Mouse (Mus musculus) yolk sac, embryonic 10.5 days (tissue): ENCODE measurements at regions not wholly inside any gene's neighbourhood (a gene's known extent, or its start where the extent isn't known, plus 50 kb on each side); places are given as distances from the start of the nearest gene placed in this dataset.

Experiments
- DNase-seq: peaks from one replicate; pipeline ENCODE4 v3.0.0-alpha.2; 2017; ENCODE audit warnings: low spot score

DNA sequence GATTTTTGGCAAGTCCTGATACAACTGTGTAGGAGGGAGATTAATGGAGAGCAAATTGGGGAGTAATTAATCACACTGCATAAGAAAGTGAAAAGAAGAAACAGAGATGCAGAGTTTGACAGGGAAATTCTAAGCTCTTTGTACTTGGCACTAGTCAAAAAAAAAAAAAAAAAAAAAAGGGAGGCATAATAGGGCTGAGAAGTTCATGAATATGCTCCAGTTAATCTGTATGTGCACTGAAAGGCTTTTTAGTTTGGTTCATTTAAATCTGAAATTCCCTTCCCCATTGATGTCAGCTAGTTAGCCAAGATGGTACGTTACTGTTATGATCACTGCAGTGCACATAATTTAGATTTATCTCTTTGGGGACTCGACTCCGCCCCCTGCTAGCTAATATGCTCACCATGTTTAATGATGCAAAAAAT, 470.8 kb upstream of the Map3k7 start:
- DNase-seq, result no peak

DNA sequence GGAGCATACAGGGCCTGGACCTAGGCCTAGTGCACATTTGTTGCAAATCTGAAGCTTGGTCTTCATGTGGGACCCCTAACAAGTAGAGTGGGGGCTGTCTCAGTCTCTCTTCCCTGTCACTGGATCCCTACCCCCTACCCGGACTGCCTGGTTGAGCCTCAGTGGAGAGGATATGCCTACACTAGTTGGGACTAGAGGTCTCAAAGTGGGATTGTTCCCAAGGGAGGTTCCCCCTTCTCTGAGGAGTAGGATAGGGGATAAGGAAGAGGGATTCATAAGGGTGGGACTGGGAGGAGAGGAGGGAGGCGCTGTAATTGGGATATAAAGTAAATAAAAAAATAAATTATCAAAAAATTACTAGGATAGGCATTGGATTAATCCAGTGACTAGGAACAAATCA, 464.0 kb upstream of the Map3k7 start:
- no peak for DNase-seq

DNA sequence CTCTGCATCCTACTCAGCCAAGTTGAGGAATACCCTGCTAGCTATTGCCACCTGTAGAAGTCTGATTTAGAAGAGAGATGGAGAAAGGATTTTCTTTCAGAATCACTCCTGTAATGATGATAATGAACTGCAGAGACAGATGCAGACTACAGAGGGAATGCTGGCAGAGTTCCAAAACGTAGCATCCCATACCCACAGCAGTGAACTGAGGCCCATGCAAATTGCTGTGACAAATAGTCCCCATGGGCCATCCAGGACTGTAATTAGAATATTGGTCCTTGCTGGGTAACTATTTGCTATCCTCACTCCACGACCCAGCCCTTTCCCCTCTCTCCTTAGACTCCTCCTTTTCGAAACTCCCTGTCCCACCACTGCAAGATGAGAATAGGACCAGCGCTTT, 463.5 kb upstream of the Map3k7 start:
- no peak for DNase-seq

DNA sequence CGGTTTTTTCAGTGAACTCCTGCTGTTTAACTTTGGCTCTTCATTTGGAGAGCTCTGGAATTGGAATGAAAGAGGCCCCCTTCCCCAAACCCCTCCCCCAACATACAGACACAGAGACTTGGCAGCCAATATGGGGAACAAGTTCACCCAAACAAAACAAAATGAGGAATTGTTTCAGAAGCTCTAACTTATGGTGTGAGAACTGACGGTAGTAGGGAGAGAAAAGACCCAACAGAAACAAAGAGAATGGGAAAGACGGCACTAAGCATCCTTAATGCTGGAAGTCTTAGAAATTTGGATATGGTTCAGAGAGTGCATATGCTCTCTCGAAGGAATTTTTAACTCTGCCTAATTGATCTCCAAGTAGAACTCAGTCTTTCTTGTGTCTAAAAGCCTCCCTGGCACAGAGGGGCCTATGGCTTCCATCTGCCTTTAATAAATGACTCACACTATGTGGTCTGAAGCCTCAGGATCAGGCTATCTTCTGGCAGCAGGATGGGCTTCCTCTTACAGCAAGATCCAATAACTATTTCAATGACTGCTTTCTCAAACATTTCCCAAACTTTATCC, 438.2 kb upstream of the Map3k7 start:
- no peak for DNase-seq

DNA sequence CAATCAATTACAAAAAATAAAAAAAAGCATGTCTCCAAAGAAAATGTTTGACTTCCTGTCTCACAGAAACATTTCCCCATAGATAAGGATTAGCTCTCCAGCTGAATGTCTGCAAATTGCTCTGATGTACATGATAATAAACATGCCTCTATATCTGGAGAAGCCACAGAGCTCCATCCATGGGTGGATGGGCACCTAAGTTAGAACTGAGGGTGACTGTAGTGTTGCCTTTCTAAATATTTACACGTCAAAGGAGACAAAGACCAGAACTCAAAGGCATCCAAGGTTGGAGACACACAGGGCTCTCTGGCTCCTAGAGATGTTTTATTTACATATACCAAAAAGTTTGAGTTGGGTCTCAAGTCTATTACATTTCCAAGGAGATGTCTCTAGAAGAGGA, 427.1 kb upstream of the Map3k7 start:
- DNase-seq, result peak; percentile 50

DNA sequence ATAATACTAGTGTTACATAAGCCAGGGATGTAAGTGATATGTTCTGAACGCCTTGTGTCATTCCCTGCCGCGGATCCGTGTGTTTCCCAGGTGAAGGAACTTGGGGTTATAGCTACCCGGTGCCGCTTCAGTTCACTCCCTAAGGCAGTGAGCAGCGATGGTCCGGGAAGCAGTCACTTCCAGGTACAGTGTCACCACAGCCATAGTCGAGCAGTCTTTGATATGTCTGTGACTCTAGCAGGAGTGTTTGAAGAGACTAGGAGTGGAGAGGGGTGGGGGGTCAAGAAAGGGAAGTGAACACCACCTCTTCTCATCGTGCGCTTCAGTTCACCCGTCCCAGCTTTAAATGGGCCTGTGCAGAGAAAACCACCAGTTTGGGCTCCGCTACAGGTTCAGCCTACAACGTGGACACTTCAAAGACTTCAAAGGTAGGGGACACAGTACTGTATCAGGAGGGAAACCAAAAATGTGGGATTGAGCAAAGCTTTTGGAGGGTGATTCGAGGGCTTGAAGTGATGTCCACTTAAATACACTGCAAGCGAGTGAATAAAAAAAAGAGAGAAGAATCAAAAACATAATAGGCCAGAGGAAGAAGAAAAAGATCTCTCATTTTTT, 410.0 kb upstream of the Map3k7 start:
- DNase-seq, result no peak

DNA sequence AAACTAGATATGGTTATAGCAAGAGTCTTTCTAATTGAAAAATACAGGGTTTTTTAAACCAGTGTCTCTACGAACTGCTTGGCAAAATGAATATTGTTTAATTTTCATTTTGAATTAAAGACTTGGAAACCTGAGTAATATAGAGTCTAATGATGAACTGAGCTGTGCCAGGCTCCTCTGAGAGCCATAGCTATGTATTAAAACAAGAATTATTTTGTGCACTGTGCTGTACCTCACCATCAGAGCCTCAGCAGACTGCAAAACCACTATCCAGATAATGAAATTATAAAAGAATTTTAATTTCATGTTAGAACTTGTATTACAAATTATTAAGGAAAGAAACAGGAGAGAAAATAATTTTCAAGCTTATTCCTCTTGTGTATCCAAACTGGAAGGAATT, 408.8 kb upstream of the Map3k7 start:
- DNase-seq, result no peak

DNA sequence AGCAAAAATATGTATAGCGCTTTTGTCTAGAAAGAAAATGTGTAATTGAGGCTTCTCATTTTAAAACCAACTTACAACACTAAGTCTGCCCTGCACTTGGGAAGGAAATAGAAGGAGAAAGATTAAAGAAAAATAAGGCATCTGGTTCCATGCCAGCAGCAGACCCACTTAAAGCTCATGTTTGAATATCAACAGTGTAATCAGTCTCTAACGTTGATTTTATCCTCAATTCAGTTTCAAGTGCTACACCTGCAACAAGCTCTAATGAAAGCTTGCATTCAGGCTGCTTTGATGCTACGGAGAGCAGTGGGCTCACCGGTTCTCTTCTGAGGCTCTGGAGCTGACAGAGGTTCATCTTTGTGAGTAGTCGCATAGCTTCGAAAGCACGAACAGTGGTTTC, 406.6 kb upstream of the Map3k7 start:
- no peak for DNase-seq

DNA sequence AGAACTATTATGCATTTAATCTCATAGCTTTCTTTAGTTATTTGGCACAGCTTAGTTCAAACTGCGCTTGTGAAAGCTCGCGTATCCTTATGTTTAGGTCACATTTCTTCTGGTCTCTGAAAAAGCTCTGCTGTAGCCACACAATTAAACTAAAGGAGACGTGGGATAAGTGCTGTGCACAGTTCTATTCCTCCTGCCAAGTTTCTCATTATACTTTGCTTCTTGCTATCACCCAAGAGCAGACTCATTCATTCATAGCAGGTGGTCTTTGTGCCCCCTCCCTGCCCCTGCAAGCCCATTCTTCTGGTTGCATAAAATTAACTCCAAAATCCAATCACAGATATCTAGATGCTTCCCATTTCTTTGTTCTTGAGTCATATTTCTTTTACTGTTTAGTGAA, 403.6 kb upstream of the Map3k7 start:
- no peak for DNase-seq

DNA sequence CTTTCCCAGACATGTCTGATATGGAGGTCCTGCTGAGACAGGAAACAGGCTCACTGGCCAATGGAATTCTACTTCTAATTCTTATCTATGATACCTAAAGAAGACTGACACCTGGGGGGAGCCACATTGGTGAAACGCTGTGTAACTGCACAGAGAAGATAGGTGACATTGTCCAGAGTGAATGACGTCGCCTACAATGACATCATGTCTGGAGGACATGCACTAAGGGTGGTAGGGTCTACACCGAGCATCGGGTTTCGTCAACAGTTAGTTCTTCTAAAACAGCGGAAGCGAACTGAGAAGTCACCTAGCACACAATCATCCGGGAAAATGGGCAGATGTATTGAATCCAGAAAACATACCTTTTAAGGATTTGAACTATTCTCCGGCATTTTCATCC, 402.7 kb upstream of the Map3k7 start:
- no peak for DNase-seq

DNA sequence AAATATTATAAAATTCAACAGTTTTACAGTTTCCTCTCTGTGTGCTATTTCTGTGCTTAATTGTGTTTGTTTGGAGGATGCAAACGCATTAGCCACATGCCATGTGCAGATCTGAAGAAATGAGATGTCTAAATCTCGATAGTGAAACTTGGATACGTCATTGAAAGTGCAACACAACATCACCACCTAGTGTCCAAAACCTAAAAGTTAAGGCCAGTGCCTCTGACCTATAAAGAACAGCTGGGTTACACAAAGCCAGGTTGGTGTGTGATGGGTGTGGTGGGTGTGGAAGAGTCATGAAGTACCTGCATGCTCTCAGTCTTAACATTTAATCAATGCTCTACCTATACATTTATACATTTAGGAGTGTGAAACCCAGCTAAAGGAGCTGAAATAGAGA, 402.1 kb upstream of the Map3k7 start:
- no peak for DNase-seq

DNA sequence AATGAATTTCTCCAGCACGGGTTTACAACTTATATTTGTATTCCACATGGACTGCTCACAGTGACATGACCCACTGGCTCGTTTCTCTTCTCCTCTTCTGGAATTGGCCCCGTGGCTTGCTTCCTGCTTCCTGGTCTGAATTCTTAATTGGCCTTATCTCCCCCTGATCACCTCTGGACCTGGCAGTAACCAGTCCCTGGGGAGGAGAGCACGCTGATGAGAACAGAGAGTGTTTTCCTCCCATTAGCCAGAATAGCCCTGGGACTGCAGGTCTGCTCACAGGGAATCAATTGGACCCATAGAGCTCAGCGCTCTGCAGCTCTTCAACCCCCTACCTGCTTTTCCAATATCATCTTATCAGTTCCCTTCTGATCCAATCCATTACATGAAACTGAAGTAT, 397.7 kb upstream of the Map3k7 start:
- no peak for DNase-seq

DNA sequence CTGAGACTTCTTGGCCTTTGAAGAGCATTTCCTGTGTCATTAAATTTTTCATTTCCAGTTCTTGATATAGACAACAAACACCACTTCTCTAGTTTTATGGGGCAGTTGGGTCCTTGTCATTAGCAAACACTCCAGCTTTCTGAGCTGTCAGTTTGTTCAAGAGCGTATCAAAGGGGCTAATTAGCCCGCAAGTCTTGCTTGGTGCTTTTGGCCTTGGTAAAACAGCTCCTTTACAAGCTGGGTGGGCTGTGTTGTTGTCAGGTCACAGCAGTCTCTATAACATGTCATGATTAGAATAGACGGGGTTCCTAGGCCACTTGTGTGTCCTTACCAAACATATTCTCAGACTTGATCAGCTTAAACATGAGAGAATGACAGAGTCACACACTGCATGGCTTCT, 397.1 kb upstream of the Map3k7 start:
- no peak for DNase-seq

DNA sequence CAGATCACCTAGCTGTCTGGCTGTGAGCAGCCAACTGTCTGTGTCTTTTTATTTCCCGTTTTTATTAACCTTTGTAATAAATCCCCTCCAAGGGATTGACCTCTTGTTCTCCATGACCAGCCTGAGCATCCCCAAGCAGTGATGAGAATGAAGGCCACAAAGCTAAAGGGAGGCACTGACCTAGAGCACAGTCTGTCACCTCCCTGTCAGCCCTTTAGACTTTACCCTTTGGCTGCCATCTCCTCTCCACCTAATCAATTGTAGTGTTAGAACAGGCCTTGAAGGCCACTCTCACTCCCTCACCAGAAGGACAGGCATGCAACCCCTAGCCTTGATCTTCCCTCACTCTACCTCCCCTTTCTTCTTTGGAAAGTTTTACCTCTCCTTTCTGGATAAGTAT, 394.2 kb upstream of the Map3k7 start:
- no peak for DNase-seq

DNA sequence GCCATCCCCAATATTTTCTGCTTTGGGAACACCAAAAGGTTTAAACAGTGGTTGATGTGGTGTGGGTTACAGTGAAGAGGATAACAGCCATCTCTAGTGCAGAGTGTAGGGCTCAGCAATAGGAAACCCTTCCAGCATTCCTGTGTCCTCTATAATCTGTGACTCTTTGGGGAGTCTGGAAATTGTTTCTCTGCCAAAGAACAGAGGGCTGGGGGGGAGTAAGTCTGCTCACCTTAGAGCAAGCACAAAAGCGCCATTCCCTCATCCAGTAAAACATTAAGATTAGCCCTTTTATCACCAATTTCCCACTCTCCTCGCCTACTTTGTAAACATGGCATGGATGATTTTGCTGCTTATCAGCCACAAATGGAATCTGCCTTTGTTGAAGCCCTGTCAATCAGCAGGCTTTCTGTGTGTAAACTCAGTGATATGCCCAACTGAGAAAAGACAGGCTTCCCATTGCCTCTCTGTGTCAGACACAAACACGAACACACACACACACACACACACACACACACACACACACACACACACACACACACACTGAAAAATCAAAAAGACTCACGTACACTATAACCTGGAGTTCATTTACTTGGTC, 386.8 kb upstream of the Map3k7 start:
- DNase-seq, result no peak

DNA sequence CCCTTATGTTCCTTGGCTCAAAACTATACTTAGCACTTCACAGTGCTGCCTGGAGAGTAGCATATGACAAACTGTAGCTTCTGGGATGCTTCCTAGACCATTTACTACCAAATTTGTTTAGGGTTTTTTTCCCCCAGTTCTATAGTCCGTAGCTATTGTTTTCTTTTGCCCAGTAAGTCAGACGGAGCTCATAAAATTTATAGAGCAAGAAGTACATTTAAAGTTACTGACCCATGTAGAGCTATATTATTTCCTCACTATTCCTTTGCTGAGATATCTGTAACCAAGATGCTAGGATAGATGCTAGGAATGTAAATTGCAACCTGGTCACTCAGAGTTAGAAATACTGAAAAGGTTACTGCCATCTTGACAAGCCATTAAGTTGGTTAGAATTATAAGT, 380.4 kb upstream of the Map3k7 start:
- no peak for DNase-seq

DNA sequence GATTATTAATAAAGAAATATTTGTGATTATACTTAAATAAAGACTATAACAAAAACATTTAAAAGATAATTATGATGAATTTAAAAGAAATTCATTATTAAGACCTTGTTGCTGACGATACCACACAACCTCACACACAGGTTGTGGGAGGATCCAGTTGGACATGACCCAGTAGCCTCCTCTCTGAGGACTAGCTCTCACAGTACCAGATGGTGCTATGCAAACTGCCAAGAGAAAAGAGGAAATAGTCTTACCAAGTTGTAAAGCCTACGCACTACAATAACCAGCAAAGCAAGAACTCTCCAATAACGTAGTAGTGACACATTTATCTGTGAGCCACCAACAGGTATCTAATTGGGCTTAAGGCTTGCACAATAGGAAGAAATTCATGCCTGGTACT, 379.7 kb upstream of the Map3k7 start:
- DNase-seq, result no peak

DNA sequence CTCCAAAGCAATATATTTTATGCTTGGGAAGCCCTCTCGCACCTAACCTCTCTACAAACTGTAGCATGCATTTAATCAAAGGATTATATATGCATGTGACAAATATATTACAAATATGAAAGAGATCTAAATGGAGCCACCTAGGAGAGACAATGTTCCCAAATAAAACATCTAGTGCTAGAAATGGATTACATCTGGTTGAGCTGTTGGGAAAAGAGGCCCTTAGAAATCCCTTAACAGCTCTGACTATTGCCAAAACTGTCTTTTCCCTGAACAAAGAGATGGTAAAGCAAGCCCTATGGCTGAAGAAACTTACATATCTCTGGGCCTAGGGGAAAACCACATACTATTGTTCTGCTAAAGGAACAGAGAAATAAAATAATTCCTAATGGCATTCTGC, 369.8 kb upstream of the Map3k7 start:
- no peak for DNase-seq

DNA sequence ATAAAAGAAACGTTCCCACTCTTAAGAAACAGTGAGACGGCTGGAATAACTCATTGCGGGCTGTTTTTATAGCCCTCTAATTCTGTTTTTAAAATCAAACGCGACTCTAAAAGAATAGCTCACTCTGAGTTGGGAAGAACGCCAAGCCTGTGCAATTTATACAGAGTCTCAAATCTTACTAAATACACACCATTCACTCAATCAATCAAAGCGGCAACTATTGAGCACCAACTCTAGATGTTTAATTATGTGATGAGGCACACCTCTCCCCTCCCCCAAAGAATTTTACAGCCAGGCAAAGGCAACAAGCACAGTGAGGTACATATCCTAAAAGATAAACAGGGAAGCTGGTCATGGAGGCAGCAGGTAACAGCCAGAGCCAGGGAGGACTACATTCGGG, 362.4 kb upstream of the Map3k7 start:
- no peak for DNase-seq

DNA sequence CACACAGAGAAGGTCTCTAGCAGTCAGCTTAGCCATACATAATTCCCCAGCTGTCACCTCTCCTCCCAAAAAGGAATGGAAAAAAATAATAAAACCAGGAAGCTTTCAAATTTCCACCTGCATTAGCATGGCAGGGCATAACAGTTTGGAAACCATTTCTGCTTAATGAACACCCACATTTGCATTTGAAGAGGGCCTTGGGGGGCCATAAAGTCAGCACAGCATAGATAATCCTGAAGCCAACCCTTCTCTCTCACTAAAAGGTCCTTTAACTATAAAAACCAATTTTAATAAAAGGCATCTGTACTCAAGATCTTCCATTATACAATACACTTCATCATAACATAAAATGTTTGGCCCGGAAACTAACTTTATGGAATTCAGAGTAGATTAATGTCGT, 360.1 kb upstream of the Map3k7 start:
- DNase-seq, result no peak

DNA sequence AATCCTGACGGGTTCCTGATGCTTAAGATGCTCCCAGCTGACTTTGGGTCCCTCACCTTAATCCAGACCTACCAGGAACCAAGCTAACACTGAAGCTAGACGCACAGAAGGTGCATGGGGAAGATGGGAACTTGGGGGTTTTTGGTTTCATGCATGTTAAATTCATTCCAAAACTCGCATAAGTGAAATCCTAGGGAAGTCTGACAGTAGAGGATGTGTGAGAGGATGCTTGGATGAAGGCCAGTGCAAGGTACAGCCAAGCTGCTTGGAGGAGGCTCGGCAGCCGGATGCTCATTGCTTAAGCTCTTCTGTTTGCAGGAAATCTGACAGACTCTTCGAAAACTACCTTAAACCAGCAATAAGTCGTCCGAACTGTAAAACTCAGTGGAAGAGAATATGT, 355.1 kb upstream of the Map3k7 start:
- no peak for DNase-seq

DNA sequence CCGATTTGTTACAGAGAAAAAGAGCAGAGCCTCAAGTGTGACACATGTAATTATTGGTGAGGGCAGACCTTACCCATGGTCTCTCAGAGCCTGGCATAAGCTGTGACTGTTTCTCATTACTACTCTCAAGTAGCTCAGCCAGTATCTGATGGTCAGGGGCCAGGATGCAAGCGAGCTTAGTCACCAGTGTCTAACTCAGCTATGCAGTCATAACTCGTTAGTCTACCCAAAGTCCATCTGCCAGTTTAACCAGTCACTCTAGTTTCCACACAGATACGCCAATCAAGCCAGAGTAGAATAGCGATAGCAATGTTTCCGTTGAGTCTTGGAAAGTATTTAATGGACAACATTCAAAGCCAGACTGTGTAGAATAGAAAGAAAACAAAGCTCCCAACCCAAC, 354.3 kb upstream of the Map3k7 start:
- DNase-seq, result no peak

DNA sequence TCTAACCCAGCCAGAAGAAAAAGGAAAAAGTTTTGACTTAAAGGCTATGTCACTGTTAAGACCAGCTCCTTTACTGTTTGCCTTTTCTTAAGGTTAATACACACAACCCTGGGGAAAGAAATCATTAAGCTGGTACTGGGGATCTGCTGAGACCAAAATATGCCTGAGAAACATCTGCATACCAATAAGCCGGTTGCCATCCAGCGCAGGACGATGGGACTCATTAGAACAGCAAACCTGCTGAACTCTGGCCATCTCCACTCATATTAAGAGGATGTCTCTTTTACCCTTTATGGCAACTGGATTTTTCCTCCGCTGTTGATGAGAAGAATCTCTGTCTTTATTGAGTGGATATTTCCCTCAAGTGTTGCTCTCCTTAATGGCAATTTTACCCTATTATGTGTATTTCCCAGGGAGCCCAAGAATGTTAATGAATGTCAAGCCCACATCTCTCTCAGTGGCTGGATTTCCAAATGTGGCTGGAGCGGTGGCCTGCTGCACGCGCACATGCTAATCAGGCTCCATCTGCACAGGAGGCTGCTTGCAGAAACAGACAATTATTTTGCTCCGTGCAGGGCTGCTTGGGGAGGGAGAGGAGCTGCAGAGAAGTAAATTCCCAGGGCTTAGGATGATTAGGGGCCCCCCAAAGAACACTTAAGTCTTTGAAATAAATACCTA, 351.6 kb upstream of the Map3k7 start:
- peak; percentile 15 for DNase-seq
